Mouse (Mus musculus): Measurements from ENCODE around the gene Chml. TPM values are rescaled to one million over a fixed set of nuclear protein-coding genes. Genes with fewer than 3 reads are reported as not detected.

Gene Chml
- polyA plus RNA-seq, 1 experiment = not detected

GRCm38 (mm10) chr1:175670042-175670441, 22.7 kb downstream of the Chml start:
- 45% methylated on average over 7 of the region's 7 CpGs for WGBS

GRCm38 (mm10) chr1:175669456-175669855, 23.2 kb downstream of the Chml start:
- Histone ChIP-seq H3K4me3 (ENCODE audit: insufficient read depth, low read depth, low read length) (no peak overlapping the region), H3K4me1 (ENCODE audit: control insufficient read depth, insufficient read depth, low read length) (0 out of 2 replicates have a peak, but pooled peaks cover 3% of the 10 kb centered on the region), H3K27ac (ENCODE audit: insufficient read depth, low read depth, low read length) (no peak overlapping the region)
- WGBS = 78% methylated on average over 3 of the region's 3 CpGs
- no peak for TF ChIP-seq POLR2A (IDR thresholded peaks at IDR 0.05; ENCODE audit: insufficient read depth, low read depth, low read length)
- TF ChIP-seq CTCF (IDR thresholded peaks at IDR 0.05; ENCODE audit: insufficient read depth, low read depth, low read length) = no peak

More at GRCm38 (mm10) chr1:175670042-175670441, 22.7 kb downstream of the Chml start:
- TF ChIP-seq POLR2A (IDR thresholded peaks at IDR 0.05; ENCODE audit: insufficient read depth, low read depth, low read length) (no peak), CTCF (IDR thresholded peaks at IDR 0.05; ENCODE audit: insufficient read depth, low read depth, low read length) (no peak)
- Histone ChIP-seq H3K4me3 (ENCODE audit: insufficient read depth, low read depth, low read length) (no peak overlapping the region), H3K4me1 (ENCODE audit: control insufficient read depth, insufficient read depth, low read length) (0 out of 2 replicates have a peak, but pooled peaks cover 3% of the 10 kb centered on the region), H3K27ac (ENCODE audit: insufficient read depth, low read depth, low read length) (no peak overlapping the region)

DNA sequence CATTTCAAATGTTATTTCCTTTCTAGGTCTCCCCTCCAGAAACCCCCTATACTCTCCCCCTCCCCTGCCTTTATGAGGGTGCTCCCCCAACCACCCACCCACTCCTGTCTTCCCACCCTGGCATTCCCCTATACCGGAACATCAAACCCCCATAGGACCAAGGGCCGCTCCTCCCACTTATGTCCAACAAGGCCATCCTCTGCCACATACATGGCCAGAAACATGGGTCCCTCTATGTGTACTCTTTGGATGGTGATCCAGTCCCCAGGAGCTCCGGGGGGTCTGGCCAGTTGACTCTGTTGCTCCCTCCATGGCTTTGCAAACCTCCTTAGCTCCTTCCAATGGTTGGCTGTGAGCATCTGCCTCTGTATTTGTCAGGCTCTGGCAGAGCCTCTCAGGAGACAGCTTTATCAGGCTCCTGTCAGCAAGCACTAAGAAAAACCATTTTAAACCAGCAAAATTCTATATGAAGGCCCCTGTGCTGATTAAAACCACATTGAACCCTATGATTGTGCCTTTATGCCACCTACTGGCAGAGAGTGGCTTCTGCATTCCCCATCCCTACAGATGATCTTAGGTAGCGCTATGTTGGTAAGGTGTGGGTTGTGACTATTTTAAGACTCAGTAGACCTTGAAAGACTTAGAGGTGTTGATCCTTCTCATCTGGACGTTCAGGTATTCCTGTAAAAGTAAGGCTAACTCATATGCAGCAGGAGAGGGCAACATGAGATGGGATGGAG, 23.9 kb downstream of the Chml start:
- no peak overlapping the region for H3K27ac ChIP-seq (ENCODE audit: insufficient read depth, low read depth, low read length)
- H3K4me3 ChIP-seq (ENCODE audit: insufficient read depth, low read depth, low read length) = no peak overlapping the region
- WGBS = 75% methylated on average over 5 of the region's 5 CpGs
- H3K4me1 ChIP-seq (ENCODE audit: control insufficient read depth, insufficient read depth, low read length) = 0 out of 2 replicates have a peak, but pooled peaks cover 3% of the 10 kb centered on the region
- TF ChIP-seq POLR2A (IDR thresholded peaks at IDR 0.05; ENCODE audit: insufficient read depth, low read depth, low read length) (no peak), CTCF (IDR thresholded peaks at IDR 0.05; ENCODE audit: insufficient read depth, low read depth, low read length) (no peak)

DNA sequence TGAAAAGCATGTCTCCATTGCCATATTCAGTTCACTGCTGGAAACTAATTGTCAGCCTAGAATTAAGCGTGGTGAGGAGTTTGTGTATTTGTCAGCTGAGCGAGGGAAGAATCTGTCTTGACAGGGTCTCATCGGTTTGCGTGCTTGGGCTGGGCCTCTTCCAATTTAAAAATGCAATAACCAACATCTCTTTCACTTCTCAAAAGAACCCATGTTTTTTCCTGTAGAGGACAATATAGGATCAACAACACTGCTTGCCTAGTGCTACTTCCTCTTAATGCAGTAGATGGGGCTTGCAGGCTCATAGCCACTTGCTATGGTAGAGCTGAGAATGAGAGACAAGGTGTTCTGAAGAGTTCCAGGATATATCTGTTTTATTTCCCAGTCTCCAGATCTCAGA, 32.8 kb downstream of the Chml start:
- Histone ChIP-seq H3K4me1 (ENCODE audit: control insufficient read depth, insufficient read depth, low read length) (no peaks in the 10 kb centered on the region), H3K27ac (ENCODE audit: insufficient read depth, low read depth, low read length) (no peak overlapping the region), H3K4me3 (ENCODE audit: insufficient read depth, low read depth, low read length) (no peak overlapping the region)
- WGBS = 88% methylated on average over 4 of the region's 4 CpGs
- TF ChIP-seq CTCF (IDR thresholded peaks at IDR 0.05; ENCODE audit: insufficient read depth, low read depth, low read length) (no peak), POLR2A (IDR thresholded peaks at IDR 0.05; ENCODE audit: insufficient read depth, low read depth, low read length) (no peak)

DNA sequence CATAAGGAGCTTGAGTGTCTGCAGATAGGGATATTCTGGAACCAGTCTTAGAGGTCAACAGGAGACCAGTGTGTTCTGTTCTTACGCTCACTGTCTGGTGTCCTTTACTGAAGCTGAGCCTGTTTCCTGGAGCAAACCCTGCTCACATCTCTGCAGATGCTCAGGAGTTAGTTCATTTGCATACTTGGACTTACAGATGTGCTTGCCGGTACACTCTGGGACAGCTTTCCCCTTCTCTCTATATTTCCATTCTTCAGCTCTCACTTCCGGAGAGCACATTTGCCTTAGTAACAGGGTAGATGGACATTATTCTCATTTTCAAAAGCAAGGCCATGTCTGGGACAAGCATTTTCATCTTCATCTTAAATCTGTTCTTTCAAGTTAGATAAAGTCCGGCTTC, 44.1 kb downstream of the Chml start:
- no peak overlapping the region for H3K27ac ChIP-seq (ENCODE audit: insufficient read depth, low read depth, low read length)
- no peaks in the 10 kb centered on the region for H3K4me1 ChIP-seq (ENCODE audit: control insufficient read depth, insufficient read depth, low read length)
- TF ChIP-seq POLR2A (IDR thresholded peaks at IDR 0.05; ENCODE audit: insufficient read depth, low read depth, low read length) (no peak), CTCF (IDR thresholded peaks at IDR 0.05; ENCODE audit: insufficient read depth, low read depth, low read length) (no peak)
- no peak overlapping the region for H3K4me3 ChIP-seq (ENCODE audit: insufficient read depth, low read depth, low read length)
- WGBS = 95% methylated on average over 4 of the region's 4 CpGs

DNA sequence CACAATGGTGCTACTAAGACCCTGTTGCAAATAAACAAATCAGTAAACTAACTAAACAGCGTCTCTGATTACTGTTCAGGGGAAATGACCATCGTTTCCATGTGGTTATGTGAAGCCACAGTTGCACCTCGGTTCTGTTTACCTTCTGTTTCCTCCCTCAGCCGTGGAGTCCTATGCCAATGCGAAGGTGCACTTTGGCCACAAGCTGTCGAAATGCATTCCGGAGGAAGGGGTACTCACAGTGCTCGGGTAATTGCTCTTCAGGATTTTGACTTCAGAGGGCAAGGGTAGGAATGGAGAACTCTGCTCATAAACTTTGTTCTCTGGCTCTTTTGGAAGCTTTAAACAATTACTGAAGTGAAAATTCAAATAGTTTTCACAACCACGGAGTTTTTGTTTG, 45.7 kb downstream of the Chml start:
- TF ChIP-seq POLR2A (IDR thresholded peaks at IDR 0.05; ENCODE audit: insufficient read depth, low read depth, low read length) (no peak), CTCF (IDR thresholded peaks at IDR 0.05; ENCODE audit: insufficient read depth, low read depth, low read length) (no peak)
- H3K4me1 ChIP-seq (ENCODE audit: control insufficient read depth, insufficient read depth, low read length) = no peaks in the 10 kb centered on the region
- H3K4me3 ChIP-seq (ENCODE audit: insufficient read depth, low read depth, low read length) = no peak overlapping the region
- 80% methylated on average over 9 of the region's 9 CpGs for WGBS
- H3K27ac ChIP-seq (ENCODE audit: insufficient read depth, low read depth, low read length) = no peak overlapping the region

DNA sequence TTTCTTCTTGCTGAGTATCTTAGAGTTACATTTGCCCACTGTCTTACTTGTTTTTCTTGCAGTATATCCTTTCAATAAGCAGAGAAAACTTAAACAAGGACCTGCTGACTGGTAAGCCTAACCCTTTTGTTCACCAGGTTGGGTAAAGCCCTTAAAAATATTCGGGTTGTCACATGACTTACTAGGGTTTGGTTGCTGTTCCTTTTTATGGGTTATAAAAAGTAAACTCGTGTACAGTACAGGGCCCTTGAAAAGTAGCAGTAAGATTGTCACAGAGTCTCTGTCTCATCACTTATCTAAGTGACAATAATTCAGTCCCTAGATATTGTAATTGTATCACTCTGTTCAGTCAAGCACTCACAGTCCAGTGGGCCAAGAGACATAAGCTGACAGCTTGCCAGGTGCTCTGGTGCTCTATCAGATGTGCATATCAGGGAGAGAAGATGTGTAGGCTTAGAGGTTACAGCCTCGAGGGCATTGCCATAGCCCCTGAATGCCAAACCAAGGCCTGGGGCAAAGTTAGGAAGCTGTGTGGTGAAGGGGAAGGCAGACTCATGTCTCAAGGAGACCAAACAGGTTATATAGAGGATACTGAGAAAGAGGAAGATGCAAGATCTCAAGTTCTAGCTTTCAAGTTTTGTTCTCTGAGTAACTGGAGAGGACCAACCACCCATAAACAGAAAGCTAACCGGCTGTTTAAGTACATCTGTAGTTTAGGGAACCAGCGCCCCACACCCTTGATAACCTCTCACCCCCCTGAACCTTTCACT, 49.0 kb downstream of the Chml start:
- Histone ChIP-seq H3K4me3 (ENCODE audit: insufficient read depth, low read depth, low read length) (no peak overlapping the region), H3K27ac (ENCODE audit: insufficient read depth, low read depth, low read length) (no peak overlapping the region), H3K4me1 (ENCODE audit: control insufficient read depth, insufficient read depth, low read length) (no peaks in the 10 kb centered on the region)
- 77% methylated on average over 5 of the region's 5 CpGs for WGBS
- TF ChIP-seq POLR2A (IDR thresholded peaks at IDR 0.05; ENCODE audit: insufficient read depth, low read depth, low read length) (no peak), CTCF (IDR thresholded peaks at IDR 0.05; ENCODE audit: insufficient read depth, low read depth, low read length) (no peak)

DNA sequence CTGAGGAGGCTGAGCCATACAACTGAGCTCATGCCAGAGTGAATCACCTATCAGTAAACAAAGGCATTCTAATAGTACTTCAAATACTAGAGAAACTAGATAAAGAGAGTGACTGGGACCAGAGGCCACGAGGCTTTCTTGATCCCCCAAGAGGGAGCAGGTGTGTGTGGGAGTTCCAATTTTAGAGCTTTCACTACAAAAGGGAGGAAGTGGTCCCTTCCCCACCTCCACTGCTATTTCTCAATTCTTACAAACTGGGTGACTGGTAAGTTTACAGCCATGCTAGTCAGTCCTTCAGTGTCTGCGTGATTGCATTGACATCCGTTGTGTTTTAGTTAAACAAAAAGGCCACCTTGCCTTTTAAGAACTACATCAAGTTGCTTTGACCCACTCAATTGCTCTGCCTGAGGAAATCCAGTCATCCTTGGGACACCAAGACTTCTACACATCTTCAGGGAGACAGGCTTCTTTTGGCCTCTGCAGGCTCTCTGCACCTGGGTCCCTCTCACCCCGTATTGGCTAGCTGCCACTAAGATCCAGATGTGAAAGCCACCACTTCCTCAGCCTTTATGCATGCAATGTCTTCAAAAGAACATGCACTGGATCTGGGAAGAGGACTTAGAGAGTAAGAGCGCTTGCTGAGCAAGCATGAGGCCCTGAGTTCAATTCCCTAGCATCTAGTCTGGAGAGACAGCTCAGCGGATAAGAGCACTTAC, 52.1 kb downstream of the Chml start:
- WGBS = 87% methylated on average over 6 of the region's 6 CpGs
- Histone ChIP-seq H3K4me3 (ENCODE audit: insufficient read depth, low read depth, low read length) (no peak overlapping the region), H3K4me1 (ENCODE audit: control insufficient read depth, insufficient read depth, low read length) (no peaks in the 10 kb centered on the region), H3K27ac (ENCODE audit: insufficient read depth, low read depth, low read length) (no peak overlapping the region)
- no peak for TF ChIP-seq CTCF (IDR thresholded peaks at IDR 0.05; ENCODE audit: insufficient read depth, low read depth, low read length)
- no peak for TF ChIP-seq POLR2A (IDR thresholded peaks at IDR 0.05; ENCODE audit: insufficient read depth, low read depth, low read length)
